23 mouse cellular contexts compared by ENCODE assay signal in genomic region chr4:152247195-152247594, GRCm38 (mm10). TPM values are rescaled to one million over a fixed set of nuclear protein-coding genes. Genes with fewer than 3 reads are reported as not detected.
DNase-seq lines count a peak whose midpoint lies in the region; ATAC-seq and TF ChIP-seq lines count a peak whose summit lies in the region.
"Had no signal": no experiment of that assay in that cellular context is flagged by ENCODE, and none has a peak within 500 bp of the region (broad histone marks: within the 10 kb centered on the region; RNA-seq: fewer than 3 reads in every experiment).

No protein-coding gene starts in this region.

- H3K4me2 ChIP-seq in heart, embryonic 16.5 days (ENCODE audit: low read depth, low read length), result no peak overlapping the region
- H3K4me2 ChIP-seq: embryonic facial prominence, embryonic 13.5 days; liver, embryonic 11.5 days; midbrain, embryonic 12.5 days had no signal

- TF ChIP-seq CTCF in cerebellum, adult 2 months (IDR thresholded peaks at IDR 0.05; ENCODE audit: borderline replicate concordance, insufficient read depth, low read depth, low read length), result no peak

- no peak for DNase-seq in cerebellum, adult 2 months
- DNase-seq in cerebellum, adult 18-20 months, result no peak
- DNase-seq in heart, postnatal 25 days (ENCODE audit: low spot score), result no peak
- DNase-seq in thymus, postnatal 14 days, result peak; percentile 26
- no peak for DNase-seq in thymus, postnatal 10 days (ENCODE audit: low spot score in 2 of 2)
- DNase-seq in thymus, postnatal 36 days, result peak; percentile 14 to 17
- DNase-seq in embryo, embryonic 11 days, result no peak
- DNase-seq: adrenal gland, postnatal 14 days; gastrocnemius, postnatal 10 days; kidney, adult 9 months; kidney, postnatal 36 days; left cerebral cortex, postnatal 4 days; lung, adult 2 months; lung, postnatal 36 days; spleen, adult 18-20 months had no signal

- H3K4me3 ChIP-seq in cerebellum, adult 2 months (replicated peaks; ENCODE audit: insufficient read depth, low read depth, low read length), result no peak overlapping the region
- no peak overlapping the region for H3K4me3 ChIP-seq in heart, embryonic 16.5 days (ENCODE audit: low read length)
- H3K4me3 ChIP-seq: embryonic facial prominence, embryonic 13.5 days; hindbrain, embryonic 10.5 days; midbrain, embryonic 12.5 days had no signal

- ATAC-seq in heart, embryonic 16.5 days (replicated peaks; ENCODE audit: extremely low read depth, insufficient read depth, low FRiP score), result no peak

- 76% methylated on average over 3 of the region's 3 CpGs for WGBS in cerebellum, adult 2 months
- 38% methylated on average over 3 of the region's 3 CpGs for WGBS in heart, embryonic 16.5 days

- intact Hi-C loops in heart, postnatal 25 days (cut with DNase I), result no loop called here

- H3K27ac ChIP-seq in cerebellum, adult 2 months (ENCODE audit: insufficient read depth, low read length), result peak overlapping the region; percentile 3; the same call in 1 of the 2 replicates
- H3K27ac ChIP-seq in heart, embryonic 16.5 days (ENCODE audit: low read length), result peak overlapping the region; percentile 94
- H3K27ac ChIP-seq: embryonic facial prominence, embryonic 13.5 days; hindbrain, embryonic 10.5 days; midbrain, embryonic 12.5 days had no signal

- H3K27me3 ChIP-seq in cerebellum, adult 2 months (ENCODE audit: control insufficient read depth, insufficient read depth, low read length), result no peaks in the 10 kb centered on the region
- no peaks in the 10 kb centered on the region for H3K27me3 ChIP-seq in heart, embryonic 16.5 days (ENCODE audit: control insufficient read depth, insufficient read depth, low read length)
- H3K27me3 ChIP-seq: CH12.LX; embryonic facial prominence, embryonic 13.5 days; midbrain, embryonic 12.5 days had no signal

- no peaks in the 10 kb centered on the region for H3K9me3 ChIP-seq in heart, embryonic 16.5 days (replicated peaks; ENCODE audit: control insufficient read depth, low read length)
- H3K9me3 ChIP-seq: embryonic facial prominence, embryonic 13.5 days; hindbrain, embryonic 10.5 days; midbrain, embryonic 12.5 days had no signal

- no peak for TF ChIP-seq POLR2A in cerebellum, adult 2 months (IDR thresholded peaks at IDR 0.05; ENCODE audit: borderline replicate concordance, insufficient read depth, low read length)

- H3K4me1 ChIP-seq in cerebellum, adult 2 months (ENCODE audit: control insufficient read depth, insufficient read depth, low read length), result peaks cover 41% of the 10 kb centered on the region
- peaks cover 41% of the 10 kb centered on the region for H3K4me1 ChIP-seq in heart, embryonic 16.5 days (ENCODE audit: control insufficient read depth, insufficient read depth, low read length)

- no peaks in the 10 kb centered on the region for H3K36me3 ChIP-seq in heart, embryonic 16.5 days (ENCODE audit: control insufficient read depth, insufficient read depth)
- H3K36me3 ChIP-seq: embryonic facial prominence, embryonic 13.5 days; midbrain, embryonic 12.5 days had no signal

- H3K9ac ChIP-seq in heart, embryonic 16.5 days (ENCODE audit: low read length), result peak overlapping the region; percentile 56
- H3K9ac ChIP-seq: embryonic facial prominence, embryonic 13.5 days; midbrain, embryonic 12.5 days had no signal

RNA-seq across cellular contexts. Expression of gene Gpr153, which starts 26.8 kb away (rescaled TPM):
- polyA plus RNA-seq in cerebellum, adult 2 months (2012; rRNA removed), result 29.9 and 31.4 TPM in 2 replicates
- polyA plus RNA-seq in heart, embryonic 16.5 days (2015; fragmentation: Nextera tagmentation; extraction: Ambion mirVana), result 8.4 and 10.4 TPM in 2 replicates
- total RNA-seq in heart, postnatal 25 days (2021), result 10 to 100 TPM; 14.3 to 14.9 TPM

RNA-seq across cellular contexts. Expression of gene Hes3, which starts 44.3 kb away (rescaled TPM):
- polyA plus RNA-seq in cerebellum, adult 2 months (2012; rRNA removed), result 55.1 and 62.7 TPM in 2 replicates
- polyA plus RNA-seq in heart, embryonic 16.5 days (2015; fragmentation: Nextera tagmentation; extraction: Ambion mirVana), result not detected in 2 replicates
- total RNA-seq in heart, postnatal 25 days (2021), result not detected
- total RNA-seq: adrenal gland, postnatal 14 days; gastrocnemius, postnatal 10 days; layer of hippocampus, postnatal 10 days had no signal
- polyA plus RNA-seq: embryonic facial prominence, embryonic 13.5 days; intestine, embryonic 14.5 days; liver, embryonic 11.5 days; lung, adult 2 months had no signal

RNA-seq across cellular contexts. Expression of gene Icmt, which starts 49.8 kb away (rescaled TPM):
- 160 and 188 TPM in 2 replicates for polyA plus RNA-seq in cerebellum, adult 2 months (2012; rRNA removed)
- polyA plus RNA-seq in heart, embryonic 16.5 days (2015; fragmentation: Nextera tagmentation; extraction: Ambion mirVana), result 19.3 and 23.3 TPM in 2 replicates
- total RNA-seq in heart, postnatal 25 days (2021), result 10 to 100 TPM; 25.2 to 26.7 TPM

Comparison
In these comparisons a context has a peak if more than half of its experiments do, and no peak if none do; other contexts are left out.
1. DNase-seq: peak in thymus, postnatal 14 days (single experiment) and thymus, postnatal 36 days (2 of 2); none in cerebellum, adult 2 months (0 of 2), cerebellum, adult 18-20 months (0 of 2), heart, postnatal 25 days (single experiment), thymus, postnatal 10 days (0 of 2) and embryo, embryonic 11 days (single experiment).
2. RNA of gene Hes3, which starts 44.3 kb away (polyA plus RNA-seq): 55.1 to 62.7 TPM in cerebellum, adult 2 months; not detected in heart, embryonic 16.5 days; every median in the first group is over 10 times any median in the second.